Mouse (Mus musculus) CD8-positive naive resting alpha-beta T cell, adult 2 months (primary cell): ENCODE data around the gene Shisa3.

ENCODE experiments used
- DNase-seq, 2 experiments: peaks; one replicate each; pipeline ENCODE4 v3.0.0; 2022; ENCODE audit warnings: low read depth in 2 of 2, low spot score in 2 of 2

The Shisa3 gene

DNA sequence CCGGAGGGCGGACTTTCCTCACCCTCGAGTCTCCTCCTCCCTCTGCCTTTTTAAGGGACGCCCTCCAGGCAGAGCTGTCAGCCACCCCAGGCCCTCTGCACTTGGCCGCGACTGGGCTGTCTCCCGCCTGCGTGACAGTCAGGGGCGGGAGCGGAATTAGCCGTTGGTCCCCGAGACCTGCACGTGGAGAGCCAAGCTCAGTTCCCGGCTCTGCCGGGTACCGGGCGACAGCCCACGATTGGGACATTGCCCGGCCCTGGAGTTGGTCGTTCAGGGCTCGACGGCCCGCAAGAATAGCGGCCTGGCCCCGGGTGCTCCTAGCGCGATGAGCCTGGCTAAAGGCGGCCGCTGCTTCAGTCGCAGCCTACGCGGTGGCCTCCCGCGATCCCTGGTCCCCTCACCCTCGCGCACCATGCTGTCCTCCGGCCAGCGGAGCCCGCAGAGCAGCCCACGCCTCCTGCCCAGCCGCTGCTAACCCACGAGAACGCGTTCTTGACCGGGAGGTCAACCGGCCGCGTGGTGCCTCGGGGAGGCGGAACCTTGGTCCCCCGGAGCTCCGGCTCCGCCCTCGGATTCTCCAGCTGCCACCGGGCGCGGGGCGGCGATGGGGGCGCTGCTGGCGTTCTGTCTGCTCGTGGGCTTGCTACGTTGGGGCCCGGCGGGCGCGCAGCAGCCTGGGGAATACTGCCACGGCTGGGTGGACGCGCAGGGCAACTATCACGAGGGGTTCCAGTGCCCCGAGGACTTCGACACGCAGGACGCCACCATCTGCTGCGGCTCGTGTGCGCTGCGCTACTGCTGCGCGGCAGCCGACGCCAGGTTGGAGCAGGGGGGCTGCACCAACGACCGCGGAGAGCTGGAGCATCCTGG is at the start of gene Shisa3:
Shisa3 (plus strand) TSS at position 79 of the 870 bp plus-strand sequence.
- DNase-seq = peak; percentile 2

DNA sequence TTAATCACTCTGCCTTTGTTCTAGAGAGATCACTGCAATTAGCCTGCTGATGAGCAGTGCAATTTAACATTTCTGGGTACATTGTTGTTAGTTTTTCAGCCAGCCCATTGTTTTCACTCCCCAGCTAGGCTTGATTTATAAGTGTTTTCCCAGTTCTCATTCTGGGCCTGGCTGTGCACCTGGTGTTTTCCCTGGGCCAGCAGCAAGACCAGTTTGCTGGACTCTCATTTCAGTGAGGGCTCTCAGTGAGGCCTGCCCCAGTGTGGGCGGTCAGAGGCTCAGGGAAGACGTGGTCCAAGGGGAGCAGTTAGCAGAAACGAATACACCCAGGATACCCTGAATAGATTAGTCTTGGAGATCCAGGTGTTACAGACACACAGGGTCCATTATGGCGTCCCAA is 49.0 kb upstream of the Shisa3 start:
- no peak for DNase-seq

DNA sequence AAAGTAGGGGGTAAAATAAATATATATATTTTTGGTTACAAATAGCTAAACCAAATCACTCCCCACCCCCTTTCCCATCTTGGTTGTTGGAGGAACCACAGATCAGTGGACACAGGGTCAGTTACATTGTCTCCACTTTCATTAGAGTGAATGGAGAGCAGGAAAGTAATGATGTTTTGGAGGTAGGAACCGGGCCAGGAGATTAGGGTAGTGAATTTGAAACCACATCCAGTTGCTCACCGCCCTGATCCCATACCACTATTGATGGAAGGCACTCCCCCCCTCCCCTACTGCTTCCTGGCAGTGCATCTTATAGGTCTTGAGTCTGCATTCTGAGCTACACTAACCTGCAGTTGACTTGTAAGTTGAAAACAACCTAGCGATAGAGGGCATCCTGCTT is 48.6 kb upstream of the Shisa3 start:
- no peak for DNase-seq

DNA sequence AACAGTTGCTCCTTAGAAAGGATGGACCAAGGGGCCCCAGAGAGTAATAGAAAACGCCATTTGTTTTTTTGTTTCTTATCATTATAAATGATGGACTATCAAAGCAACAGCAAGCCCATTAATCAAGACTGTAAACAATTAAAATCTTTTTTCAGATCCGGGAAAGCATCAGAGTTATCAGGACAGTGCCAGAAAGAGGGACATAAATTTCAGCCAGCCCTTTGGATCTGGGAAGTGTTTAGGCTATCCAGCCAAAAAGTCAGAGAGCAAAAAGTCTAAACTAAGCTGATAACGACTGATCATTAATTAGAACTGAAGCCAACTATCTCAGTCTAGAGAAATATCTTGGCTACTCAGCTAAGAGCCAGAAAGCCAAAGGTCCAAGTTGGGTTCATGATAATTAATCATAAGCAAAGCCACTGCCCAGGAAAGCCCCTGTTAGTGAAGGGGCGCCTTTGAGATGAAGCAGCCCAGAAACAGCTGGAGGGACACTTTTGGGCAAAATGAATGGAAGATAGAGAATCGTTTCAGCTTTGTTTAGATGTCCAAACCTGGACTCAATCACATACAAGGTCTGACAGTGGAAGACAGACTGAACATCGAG is 35.0 kb upstream of the Shisa3 start:
- no peak for DNase-seq

DNA sequence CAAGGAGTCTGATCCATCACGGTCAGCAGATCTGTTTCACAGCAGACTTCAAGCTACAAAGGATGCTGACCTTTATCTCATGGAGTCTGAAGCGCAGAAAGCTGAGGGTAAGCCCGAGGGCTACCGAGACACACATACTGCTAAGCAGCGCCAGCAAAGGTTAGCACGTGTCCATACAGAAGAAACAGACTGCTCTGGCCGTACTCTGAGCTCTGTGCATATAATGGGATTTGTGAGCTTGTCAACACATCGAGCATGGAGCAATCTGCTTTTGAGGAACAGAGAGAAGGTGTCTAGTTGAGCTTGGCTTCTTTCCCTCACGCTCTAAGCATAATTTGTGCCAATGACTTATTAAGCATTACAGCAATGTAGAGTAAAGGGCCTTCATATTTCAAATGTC is 33.6 kb upstream of the Shisa3 start:
- DNase-seq = no peak

DNA sequence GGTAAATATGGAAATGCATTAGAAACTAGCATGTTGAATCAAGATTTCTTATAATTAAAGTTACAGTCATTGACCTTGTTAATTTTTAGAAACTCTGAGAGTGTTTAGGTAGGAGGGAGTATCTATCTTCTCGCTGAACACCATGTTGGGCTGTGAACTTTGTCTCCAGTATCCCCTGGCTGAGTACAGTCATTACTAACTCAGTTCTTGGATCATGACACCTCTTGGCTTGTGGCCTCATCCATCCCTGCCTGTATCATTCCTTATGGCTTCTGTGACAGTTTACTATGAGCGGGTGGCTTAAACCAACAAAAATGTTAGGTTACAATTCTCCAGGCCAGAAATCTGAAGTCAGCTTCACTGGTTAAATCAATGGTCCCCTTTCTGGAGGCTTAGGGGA is 32.0 kb upstream of the Shisa3 start:
- no peak for DNase-seq

DNA sequence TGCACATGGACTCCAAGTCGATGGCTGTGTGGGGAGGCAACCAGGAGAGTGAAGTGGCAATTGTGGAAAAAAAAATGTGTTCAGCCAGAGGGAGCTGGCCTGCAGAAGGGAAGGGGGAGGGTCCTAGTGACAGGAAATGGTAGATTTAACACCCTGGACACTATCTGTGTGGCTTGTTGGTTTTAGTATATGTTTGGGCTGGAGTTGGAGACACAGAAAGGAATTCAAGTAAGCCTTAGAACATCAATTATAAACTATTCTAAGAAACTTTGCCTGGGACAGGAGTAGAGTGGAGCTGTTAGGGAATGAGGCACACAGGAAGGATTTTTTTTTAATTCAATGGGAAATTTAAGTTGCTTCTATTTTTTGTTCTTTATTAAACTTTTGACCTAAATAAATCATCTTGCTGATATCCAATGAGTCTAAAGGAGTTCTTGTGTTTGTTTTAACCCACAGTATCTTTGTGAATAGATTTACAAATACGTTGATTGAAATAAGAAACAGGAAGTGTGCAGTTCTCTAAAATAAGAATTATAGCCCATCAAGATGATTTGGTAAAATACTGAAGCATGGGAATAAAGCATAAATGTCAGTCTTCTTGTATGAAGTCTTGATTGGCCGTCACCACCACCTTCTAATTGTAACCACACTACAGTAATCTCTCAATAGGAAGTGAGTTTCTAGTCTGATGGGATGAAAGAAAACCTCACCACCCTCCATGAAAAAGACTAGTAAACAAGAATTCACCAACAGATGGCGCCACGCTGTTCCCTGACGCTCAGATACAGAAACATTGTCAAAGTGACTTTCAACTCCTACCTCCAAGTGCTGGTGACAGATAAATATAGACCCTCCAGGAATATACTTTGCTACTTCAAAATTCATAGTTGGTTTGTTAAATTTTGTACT is 27.7 kb upstream of the Shisa3 start:
- no peak for DNase-seq

DNA sequence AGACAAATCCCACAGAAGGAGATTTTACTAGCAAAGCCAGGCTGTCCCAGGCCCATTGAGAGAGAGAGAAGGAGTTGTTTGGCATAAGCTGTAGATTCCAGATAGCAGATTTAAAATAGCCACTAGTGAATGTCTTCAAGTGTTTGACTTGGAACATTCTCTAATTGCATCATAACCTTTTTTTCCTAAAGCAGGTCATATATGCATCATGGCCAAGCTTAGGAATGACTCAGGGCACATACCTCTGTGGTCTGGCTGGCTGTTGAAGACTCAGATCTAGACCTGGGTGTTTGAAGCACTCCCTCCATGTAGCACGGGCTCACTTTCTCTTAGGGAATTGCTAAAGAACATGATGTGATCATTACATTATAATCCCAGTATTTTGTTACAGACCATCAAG is 12.6 kb upstream of the Shisa3 start:
- DNase-seq = no peak

DNA sequence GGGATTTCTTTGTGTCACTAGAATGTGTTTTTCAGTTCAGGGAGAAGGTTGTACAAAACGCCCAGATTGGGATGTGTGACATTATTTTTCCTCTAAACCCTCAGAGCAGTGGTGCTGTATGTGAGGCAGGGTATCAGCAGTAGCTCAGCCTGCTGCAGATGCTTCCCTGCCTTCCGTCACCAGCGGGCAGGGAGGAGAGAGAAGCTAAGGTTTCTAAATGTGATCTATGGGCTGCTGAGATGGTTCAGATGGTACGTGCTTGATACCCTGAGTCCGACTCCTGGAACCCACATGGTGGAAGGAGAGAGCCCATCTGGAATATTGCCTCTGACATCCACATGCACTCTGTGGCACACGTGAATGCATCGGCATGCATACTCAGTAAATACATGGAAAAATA is 12.1 kb upstream of the Shisa3 start:
- DNase-seq = no peak

DNA sequence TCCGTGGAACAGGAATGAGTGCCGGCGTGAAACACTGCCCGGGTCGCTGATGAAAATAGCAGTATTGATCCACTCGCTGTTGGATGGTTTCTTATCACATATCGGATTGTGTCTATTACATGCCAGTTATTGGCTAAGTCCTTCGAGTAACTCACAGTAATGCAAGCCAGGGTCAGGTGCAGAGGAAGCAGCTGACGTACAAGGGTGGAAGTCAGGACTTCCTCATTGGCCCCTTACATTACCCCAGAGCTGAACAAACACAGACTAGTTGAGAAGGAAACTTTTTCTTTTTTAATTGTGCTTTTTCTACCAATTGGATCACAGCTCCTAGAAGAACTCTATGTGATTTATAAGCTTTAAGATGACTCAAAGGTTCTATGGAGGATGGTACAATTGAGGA is 7.7 kb upstream of the Shisa3 start:
- no peak for DNase-seq

DNA sequence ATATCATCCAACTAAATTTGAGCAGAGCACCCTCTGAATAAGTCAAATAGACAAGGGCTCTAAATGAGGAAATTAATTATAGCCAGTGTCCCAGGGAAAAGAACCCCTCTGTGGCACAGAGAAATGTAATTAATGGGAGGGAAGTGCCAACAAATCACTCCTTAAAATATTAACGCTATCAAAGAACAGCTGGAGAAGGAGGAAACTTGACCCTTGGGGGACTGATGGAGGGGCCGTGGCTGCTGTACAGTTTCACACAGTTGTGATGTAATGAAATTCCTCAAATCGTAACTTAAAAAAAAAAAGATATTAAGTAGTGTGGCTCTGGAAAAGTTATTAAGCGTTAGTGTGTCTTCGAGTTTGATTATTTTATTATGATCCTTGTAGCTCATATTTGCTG is 1.7 kb upstream of the Shisa3 start:
- DNase-seq = no peak

DNA sequence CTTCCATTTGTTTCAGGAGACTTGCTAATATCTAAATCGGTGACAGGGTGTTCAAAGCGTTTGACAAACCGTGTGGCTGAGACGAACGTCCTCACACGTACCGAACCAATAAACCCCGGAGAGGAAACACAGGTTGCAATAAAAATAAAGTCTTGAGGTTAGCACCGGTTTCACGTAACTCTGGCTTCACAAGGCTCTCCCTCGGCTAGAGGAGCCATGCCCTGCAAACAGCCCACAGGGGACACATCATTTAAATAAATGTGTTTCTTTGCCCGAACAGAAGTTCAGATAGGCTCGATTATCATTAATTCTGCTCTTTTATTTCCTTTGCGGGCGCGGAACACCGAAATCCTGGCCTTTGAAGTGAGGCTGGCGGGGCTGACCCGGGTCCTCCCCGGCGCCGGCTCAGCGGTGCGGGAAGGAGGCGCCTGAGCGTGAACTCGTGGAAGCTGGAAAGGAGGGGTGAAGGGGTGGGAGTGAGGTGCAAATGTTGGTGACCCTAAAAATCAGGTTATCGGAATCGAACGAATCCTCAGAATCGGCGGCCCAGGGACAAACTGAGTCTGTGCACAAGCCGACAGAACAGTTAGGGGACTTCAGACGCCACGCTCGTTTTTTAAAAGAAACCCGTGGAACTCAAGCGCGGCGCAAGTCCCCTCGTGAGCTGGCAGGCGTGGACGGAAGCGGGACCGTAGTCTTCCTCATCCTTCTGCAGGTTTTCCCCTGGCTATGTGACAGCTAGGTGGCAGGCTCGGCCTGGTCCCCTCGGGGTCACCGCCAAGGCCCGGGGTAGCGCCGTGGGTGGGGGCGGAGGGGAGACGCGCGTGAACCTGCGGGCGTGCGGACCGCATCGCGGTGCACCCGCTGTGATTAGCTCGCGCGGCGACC is 522 bp upstream of the Shisa3 start:
- DNase-seq = peak in 1 of 2 experiments; percentile 2

DNA sequence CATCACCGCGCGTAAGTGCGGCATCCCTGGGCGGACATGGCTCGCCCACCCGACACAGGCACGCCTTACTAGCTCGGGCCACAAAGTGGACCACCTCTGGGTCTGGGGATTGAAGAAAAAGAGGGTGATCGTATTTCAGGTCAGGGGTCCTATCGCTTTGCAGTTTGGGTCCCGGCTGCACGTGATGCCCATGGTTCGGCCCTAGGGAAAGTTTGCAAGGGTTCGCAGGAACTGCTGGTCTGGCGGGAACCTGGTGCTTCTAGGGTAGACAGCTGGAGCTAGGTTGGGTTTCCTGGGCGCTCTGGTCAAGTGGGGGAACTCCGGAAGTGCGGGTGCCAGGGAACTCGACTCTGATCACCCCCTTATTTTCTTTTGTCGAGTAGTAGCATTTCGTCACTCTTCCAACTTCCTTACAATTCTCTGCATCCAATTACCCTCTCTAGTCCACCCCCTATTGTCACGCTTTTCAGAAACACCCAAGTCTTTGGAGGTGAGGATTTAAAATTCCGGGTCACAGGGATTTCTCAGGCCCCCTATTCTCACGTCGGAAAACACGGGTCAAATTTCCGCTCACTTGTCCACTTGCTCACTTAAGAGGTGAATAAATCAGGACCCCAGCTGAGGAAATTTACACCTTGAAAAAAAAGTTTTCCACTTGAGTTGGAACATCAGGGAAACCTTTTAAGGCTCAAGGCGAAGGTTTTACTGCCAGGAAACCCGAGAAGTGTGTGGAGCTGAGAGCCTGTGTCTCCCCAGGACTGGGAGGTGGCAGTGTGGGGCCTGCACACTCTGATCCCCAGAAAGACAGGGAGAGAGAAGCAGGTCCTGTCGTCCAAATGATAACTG is 1.2 kb downstream of the Shisa3 start:
- DNase-seq = no peak

DNA sequence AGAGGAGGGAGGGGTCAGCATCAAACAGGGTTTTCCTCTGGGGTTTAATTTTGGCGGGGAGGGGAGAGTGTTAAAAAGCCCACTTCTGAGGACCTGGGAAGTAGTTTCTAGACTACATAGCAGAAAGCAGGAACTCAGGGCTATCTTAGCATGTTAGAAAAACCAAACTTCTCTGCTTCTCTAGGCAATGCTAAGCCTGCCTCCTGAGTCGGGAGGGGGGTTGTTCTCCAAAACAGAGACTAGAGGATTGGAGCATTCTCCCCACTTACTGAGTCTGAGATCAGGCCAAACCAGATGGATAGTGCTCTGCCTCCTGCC is 1.8 kb downstream of the Shisa3 start:
- no peak for DNase-seq

DNA sequence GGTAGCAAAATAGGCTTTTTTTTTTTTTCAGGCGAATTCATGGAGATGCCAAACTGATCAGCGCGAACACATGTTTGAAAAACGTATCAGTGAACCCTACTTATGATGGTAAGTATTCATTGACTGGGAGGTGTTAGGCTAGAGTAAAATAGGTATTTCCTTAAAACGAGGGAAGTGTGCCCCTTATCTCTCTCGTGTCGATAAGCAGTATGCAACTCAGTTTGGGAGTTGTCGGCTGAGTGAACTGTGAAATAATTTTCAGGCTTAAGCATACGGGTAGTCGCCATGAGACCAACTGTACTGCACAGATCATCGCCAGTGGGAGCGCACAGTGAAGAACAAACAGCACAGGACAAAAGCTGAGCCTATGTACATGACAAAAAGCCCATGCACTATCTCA is 13.5 kb downstream of the Shisa3 start:
- no peak for DNase-seq

DNA sequence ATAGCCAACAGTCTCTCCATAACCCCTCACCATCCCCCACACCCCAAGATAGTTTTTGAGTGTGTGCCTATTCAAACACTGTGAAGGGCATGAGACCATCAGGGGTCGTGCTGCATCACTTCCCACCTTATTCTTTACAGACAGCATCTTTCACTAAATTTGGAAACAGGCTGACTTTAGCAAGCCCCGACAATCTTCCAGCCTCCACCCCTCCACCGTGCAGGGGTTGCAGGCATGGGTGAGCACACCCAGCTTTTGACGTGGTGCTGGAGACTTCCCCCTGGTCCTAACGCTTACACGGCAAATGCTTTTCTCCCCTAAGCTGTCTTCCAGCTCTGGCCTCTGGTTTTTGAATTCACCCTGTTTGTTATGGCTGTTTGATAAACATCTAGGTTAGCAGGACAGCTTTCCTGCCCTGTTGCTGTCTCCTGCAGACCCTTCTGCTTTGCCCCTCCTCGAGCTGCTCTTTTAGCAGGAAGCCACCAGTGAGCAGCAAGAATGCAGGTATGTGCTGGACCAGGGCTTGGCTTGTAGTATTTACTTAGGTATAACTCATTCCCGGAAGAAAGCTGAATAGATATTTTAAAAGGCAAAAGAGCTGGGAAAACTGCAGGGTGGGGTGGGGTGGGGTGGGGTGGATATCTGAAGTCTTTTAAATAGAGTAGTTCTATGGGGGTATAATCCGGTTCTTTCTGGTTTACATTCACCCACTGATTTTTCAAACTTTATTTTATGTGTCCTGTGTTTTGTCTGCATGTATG is 20.7 kb downstream of the Shisa3 start:
- DNase-seq = no peak

DNA sequence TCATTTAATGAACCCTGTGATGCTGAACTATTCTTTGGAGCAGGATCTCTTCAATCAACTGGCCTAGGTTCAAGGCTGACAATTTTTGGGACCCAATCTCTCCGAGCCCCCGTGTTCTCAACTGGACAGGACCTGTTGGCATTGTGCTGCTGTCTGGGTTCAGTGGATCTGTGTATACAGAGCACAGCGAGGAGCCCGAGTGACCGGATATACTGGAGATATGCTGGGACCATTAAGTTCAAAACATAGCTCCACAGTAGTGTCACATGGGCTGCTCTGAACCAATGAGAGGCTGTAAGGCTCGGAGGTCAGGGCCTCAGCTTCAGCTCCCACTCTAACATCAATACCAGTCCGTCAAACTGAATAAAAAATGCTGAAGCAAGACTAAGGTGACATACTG is 21.8 kb downstream of the Shisa3 start:
- DNase-seq = no peak

DNA sequence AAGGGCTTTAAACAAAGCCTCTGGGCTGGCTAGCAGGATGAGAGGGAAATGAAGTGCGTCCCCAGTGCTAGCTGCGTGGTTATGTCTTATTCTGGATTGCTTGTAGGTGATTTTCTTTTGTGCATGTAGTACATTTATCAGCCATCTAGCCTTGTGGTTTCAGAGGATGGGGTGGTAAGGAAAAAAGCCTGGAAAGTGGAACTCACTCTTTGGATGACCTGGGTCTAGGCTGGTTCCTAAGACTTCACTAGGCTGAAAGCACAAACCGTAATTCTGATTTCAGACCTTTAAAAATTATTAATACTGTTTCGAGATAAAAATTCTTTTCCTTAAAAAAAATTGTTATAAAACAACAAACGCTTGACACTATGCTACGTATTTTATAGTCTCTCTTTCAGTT is 22.2 kb downstream of the Shisa3 start:
- no peak for DNase-seq

DNA sequence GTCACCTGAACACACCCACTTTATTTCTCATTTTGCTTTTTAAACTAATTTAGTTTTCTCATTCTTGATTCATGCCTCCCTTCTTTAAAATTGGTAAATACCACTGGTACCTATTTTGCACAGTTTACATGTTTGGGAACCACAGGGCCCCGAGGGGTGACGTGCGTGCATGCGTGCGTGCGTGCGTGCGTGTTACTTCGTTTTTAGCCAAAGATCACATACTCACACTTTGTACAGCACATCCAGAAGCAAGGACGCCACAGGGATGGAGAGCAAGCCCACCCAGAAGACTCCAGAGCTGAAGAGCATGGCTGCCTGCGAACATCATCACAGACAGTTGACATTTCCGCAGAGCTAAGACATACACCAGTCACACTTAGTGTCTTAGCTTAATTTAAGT is 23.6 kb downstream of the Shisa3 start:
- DNase-seq = no peak
